Mouse (Mus musculus) thymus, adult 2 months (tissue): Measurements from ENCODE around the gene Chst15.

Source experiments
- CTCF ChIP-seq: fragments of 200-500 bp; IDR thresholded peaks from 2 replicates; pipeline ENCODE4 v1.5.1; 2012; ENCODE audit warnings: mild to moderate bottlenecking, control low read depth, low read length, moderate library complexity, borderline replicate concordance; ENCODE audit not compliant: control insufficient read depth, poor library complexity, insufficient read depth; ENCODE audit errors: extremely low read depth
- POLR2A ChIP-seq: fragments of 200-500 bp; IDR thresholded peaks from 2 replicates; pipeline ENCODE4 v1.6.1; 2012; ENCODE audit warnings: mild to moderate bottlenecking, low read length, control low read depth, moderate library complexity; ENCODE audit not compliant: control insufficient read depth, poor library complexity, insufficient read depth; ENCODE audit errors: extremely low read depth

- TF ChIP-seq CTCF: no peak
- no peak for TF ChIP-seq POLR2A
Observed at GRCm38 (mm10) chr7:132356881-132357840, 40.1 kb upstream of the Chst15 start.
